Mouse (Mus musculus): ENCODE data around the gene Pacsin2.
"Not testable (repeated sequence)": the region's sequence is repeated elsewhere in the genome, so short reads cannot be mapped to it uniquely, and the experiment has no call there.

DNA sequence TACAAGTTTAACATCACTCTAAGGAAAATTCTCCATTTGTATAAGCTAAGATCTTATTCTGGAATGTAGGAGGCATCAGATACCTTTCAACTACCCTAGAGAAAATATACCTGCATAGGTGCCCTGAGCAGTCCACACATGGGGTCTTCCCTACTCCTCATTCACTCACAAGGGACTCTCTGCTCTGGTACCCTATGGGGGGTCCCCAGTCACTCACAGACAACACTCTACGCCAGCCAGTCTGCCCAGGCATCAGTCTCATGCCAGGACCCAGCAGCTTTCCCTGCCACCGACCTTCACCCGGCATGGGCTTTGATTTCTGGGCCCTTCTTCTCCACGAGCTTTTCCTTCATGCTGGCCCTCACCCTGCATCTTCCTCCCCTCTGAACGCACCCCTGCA, 103.5 kb downstream of the Pacsin2 start:
- TF ChIP-seq CTCF (IDR thresholded peaks at IDR 0.05; ENCODE audit: borderline replicate concordance, insufficient read depth, low read length); POLR2A (IDR thresholded peaks at IDR 0.05; ENCODE audit: low read depth, low read length): not testable (repeated sequence)

Measured in embryonic fibroblast, embryonic 13.5 days (primary cell).